Mouse (Mus musculus): Measurements from ENCODE around the gene Tyrp1. TPM values are rescaled to one million over a fixed set of nuclear protein-coding genes. Genes with fewer than 3 reads are reported as not detected.

Gene Tyrp1
- total RNA-seq (2018; cell fraction: chromatin; rRNA removed), result not detected
- total RNA-seq (2018; cell fraction: cytosol; rRNA removed), result not detected
- not detected for total RNA-seq (2018; cell fraction: nucleus; rRNA removed)
- polyA plus RNA-seq (2018), result not detected in 3 replicates

GRCm38 (mm10) chr4:80834050-80834449, at the start of gene Tyrp1:
Tyrp1 (plus strand) TSS chr4:80834123.
- Histone ChIP-seq H3K27ac (no peak within 1 kb of the TSS), H3K4me3 (ENCODE audit: inconsistent target) (no peak within 1 kb of the TSS), H3K79me2 (ENCODE audit: inconsistent target) (no peaks in the 10 kb centered on the region), H3K36me3 (ENCODE audit: inconsistent target) (no peaks in the 10 kb centered on the region)
- 58% methylated on average over 3 of the region's 3 CpGs for WGBS (ENCODE audit: missing documents)

- Histone ChIP-seq H3K36me3 (ENCODE audit: inconsistent target) (no peaks in the 10 kb centered on the region), H3K4me3 (ENCODE audit: inconsistent target) (no peak overlapping the region), H3K79me2 (ENCODE audit: inconsistent target) (no peaks in the 10 kb centered on the region), H3K27ac (no peak overlapping the region)
- 92% methylated on average over 1 of the region's 1 CpGs for WGBS (ENCODE audit: missing documents)
Measured at GRCm38 (mm10) chr4:80788339-80788738, 45.6 kb upstream of the Tyrp1 start.

GRCm38 (mm10) chr4:80819511-80819910, 14.4 kb upstream of the Tyrp1 start:
- Histone ChIP-seq H3K36me3 (ENCODE audit: inconsistent target) (no peaks in the 10 kb centered on the region), H3K4me3 (ENCODE audit: inconsistent target) (no peak overlapping the region), H3K79me2 (ENCODE audit: inconsistent target) (no peaks in the 10 kb centered on the region), H3K27ac (no peak overlapping the region)

GRCm38 (mm10) chr4:80821945-80822344, 12.0 kb upstream of the Tyrp1 start:
- Histone ChIP-seq H3K79me2 (ENCODE audit: inconsistent target) (no peaks in the 10 kb centered on the region), H3K27ac (no peak overlapping the region), H3K36me3 (ENCODE audit: inconsistent target) (no peaks in the 10 kb centered on the region), H3K4me3 (ENCODE audit: inconsistent target) (no peak overlapping the region)
- 75% methylated on average over 3 of the region's 3 CpGs for WGBS (ENCODE audit: missing documents)

GRCm38 (mm10) chr4:80828232-80828631, 5.7 kb upstream of the Tyrp1 start:
- WGBS (ENCODE audit: missing documents), result 53% methylated on average over 2 of the region's 2 CpGs
- no peak overlapping the region for H3K27ac ChIP-seq
- no peaks in the 10 kb centered on the region for H3K36me3 ChIP-seq (ENCODE audit: inconsistent target)
- no peaks in the 10 kb centered on the region for H3K79me2 ChIP-seq (ENCODE audit: inconsistent target)
- no peak overlapping the region for H3K4me3 ChIP-seq (ENCODE audit: inconsistent target)

GRCm38 (mm10) chr4:80839317-80839716, 5.4 kb downstream of the Tyrp1 start:
- H3K79me2 ChIP-seq (ENCODE audit: inconsistent target), result no peaks in the 10 kb centered on the region
- H3K4me3 ChIP-seq (ENCODE audit: inconsistent target), result no peak overlapping the region
- 88% methylated on average over 4 of the region's 4 CpGs for WGBS (ENCODE audit: missing documents)
- no peaks in the 10 kb centered on the region for H3K36me3 ChIP-seq (ENCODE audit: inconsistent target)
- H3K27ac ChIP-seq, result no peak overlapping the region

- H3K79me2 ChIP-seq (ENCODE audit: inconsistent target), result no peaks in the 10 kb centered on the region
- no peak overlapping the region for H3K4me3 ChIP-seq (ENCODE audit: inconsistent target)
- no CpG with 5 or more reads among the region's 1 CpGs for whole genome bisulfite sequencing (ENCODE audit: missing documents)
- no peak overlapping the region for H3K27ac ChIP-seq
- H3K36me3 ChIP-seq (ENCODE audit: inconsistent target), result no peaks in the 10 kb centered on the region
Measured at GRCm38 (mm10) chr4:80841980-80842379, 8.1 kb downstream of the Tyrp1 start.

- no peaks in the 10 kb centered on the region for H3K36me3 ChIP-seq (ENCODE audit: inconsistent target)
- H3K27ac ChIP-seq, result no peak overlapping the region
- H3K4me3 ChIP-seq (ENCODE audit: inconsistent target), result no peak overlapping the region
- no peaks in the 10 kb centered on the region for H3K79me2 ChIP-seq (ENCODE audit: inconsistent target)
Measured at GRCm38 (mm10) chr4:80843752-80844151, 9.8 kb downstream of the Tyrp1 start.

- Histone ChIP-seq H3K4me3 (ENCODE audit: inconsistent target) (no peak overlapping the region), H3K27ac (no peak overlapping the region), H3K36me3 (ENCODE audit: inconsistent target) (no peaks in the 10 kb centered on the region), H3K79me2 (ENCODE audit: inconsistent target) (no peaks in the 10 kb centered on the region)
- WGBS (ENCODE audit: missing documents), result 68% methylated on average over 3 of the region's 3 CpGs
Measured at GRCm38 (mm10) chr4:80846052-80846451, 12.1 kb downstream of the Tyrp1 start.

- H3K36me3 ChIP-seq (ENCODE audit: inconsistent target), result no peaks in the 10 kb centered on the region
- 85% methylated on average over 7 of the region's 7 CpGs for WGBS (ENCODE audit: missing documents)
- H3K79me2 ChIP-seq (ENCODE audit: inconsistent target), result no peaks in the 10 kb centered on the region
- H3K27ac ChIP-seq, result no peak overlapping the region
- H3K4me3 ChIP-seq (ENCODE audit: inconsistent target), result no peak overlapping the region
Measured at GRCm38 (mm10) chr4:80852590-80853425, 18.9 kb downstream of the Tyrp1 start.

- H3K79me2 ChIP-seq (ENCODE audit: inconsistent target), result no peaks in the 10 kb centered on the region
- no peak overlapping the region for H3K4me3 ChIP-seq (ENCODE audit: inconsistent target)
- no peak overlapping the region for H3K27ac ChIP-seq
- no peaks in the 10 kb centered on the region for H3K36me3 ChIP-seq (ENCODE audit: inconsistent target)
- WGBS (ENCODE audit: missing documents), result 67% methylated on average over 1 of the region's 9 CpGs
Measured at GRCm38 (mm10) chr4:80855495-80855894, 21.6 kb downstream of the Tyrp1 start.

- no peaks in the 10 kb centered on the region for H3K79me2 ChIP-seq (ENCODE audit: inconsistent target)
- no peaks in the 10 kb centered on the region for H3K36me3 ChIP-seq (ENCODE audit: inconsistent target)
- no peak overlapping the region for H3K4me3 ChIP-seq (ENCODE audit: inconsistent target)
- no peak overlapping the region for H3K27ac ChIP-seq
- 91% methylated on average over 9 of the region's 9 CpGs for WGBS (ENCODE audit: missing documents)
Measured at GRCm38 (mm10) chr4:80862962-80863361, 29.0 kb downstream of the Tyrp1 start.

- Histone ChIP-seq H3K27ac (no peak overlapping the region), H3K79me2 (ENCODE audit: inconsistent target) (no peaks in the 10 kb centered on the region), H3K36me3 (ENCODE audit: inconsistent target) (no peaks in the 10 kb centered on the region), H3K4me3 (ENCODE audit: inconsistent target) (no peak overlapping the region)
- 83% methylated on average over 7 of the region's 7 CpGs for WGBS (ENCODE audit: missing documents)
Measured at GRCm38 (mm10) chr4:80863906-80864305, 30.0 kb downstream of the Tyrp1 start.

- H3K79me2 ChIP-seq (ENCODE audit: inconsistent target), result no peaks in the 10 kb centered on the region
Measured at GRCm38 (mm10) chr4:80864511-80864922, 30.6 kb downstream of the Tyrp1 start.

GRCm38 (mm10) chr4:80866065-80866464, 32.1 kb downstream of the Tyrp1 start:
- H3K36me3 ChIP-seq (ENCODE audit: inconsistent target), result no peaks in the 10 kb centered on the region
- no peaks in the 10 kb centered on the region for H3K79me2 ChIP-seq (ENCODE audit: inconsistent target)
- no peak overlapping the region for H3K4me3 ChIP-seq (ENCODE audit: inconsistent target)
- 27% methylated on average over 5 of the region's 5 CpGs for WGBS (ENCODE audit: missing documents)
- no peak overlapping the region for H3K27ac ChIP-seq

More at GRCm38 (mm10) chr4:80864511-80864922, 30.6 kb downstream of the Tyrp1 start:
- Histone ChIP-seq H3K36me3 (ENCODE audit: inconsistent target) (no peaks in the 10 kb centered on the region), H3K4me3 (ENCODE audit: inconsistent target) (no peak overlapping the region), H3K27ac (no peak overlapping the region)
- WGBS (ENCODE audit: missing documents), result 5% methylated on average over 17 of the region's 17 CpGs

Data from macrophage (primary cell).